14 mouse cellular contexts compared by ENCODE assay signal in the genomic region with DNA sequence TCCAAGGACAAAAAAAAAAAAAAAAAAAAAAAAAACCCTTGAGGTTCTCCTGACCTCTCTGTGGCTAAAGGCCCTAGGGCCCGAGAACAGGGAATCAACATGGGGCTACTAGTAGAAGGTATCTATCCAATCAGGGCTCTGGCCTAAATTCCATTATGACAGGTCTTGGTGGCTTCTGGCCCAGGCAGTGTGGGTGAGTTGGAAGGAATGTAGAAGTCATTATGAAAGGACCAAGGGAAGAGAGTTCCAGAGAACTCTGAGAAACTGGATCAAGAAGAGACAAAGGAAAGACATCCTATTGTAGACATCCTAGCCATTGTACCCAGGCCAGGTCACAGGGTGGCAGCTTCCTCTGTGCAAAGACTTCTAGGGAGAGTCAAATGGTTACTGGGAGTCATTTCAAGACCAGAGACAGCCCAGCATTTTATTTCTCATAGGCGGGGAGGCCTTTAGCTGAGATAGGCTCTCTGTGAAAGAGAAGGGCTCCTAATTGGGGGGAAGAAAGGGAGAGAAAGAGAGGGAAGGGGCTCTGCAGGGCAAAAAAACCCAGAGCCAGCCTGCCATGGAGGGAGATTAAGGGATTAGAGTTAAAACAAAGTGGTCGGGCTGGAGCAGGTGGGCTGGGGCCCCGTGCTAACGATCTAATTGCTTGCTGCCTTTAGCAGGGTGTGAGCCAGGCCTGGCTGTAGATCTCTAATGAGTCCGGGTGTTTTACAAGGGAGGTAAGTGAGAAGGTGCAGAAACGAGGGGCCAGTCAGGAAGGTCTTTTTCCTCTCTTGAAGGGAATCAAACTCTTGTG. TPM values are rescaled to one million over a fixed set of nuclear protein-coding genes. Genes with fewer than 3 reads are reported as not detected.
DNase-seq lines count a peak whose midpoint lies in the region; ATAC-seq and TF ChIP-seq lines count a peak whose summit lies in the region.
"Had no signal": no experiment of that assay in that cellular context is flagged by ENCODE, and none has a peak within 500 bp of the region (broad histone marks: within the 10 kb centered on the region; RNA-seq: fewer than 3 reads in every experiment).

No protein-coding gene starts in this region.

- H3K27ac ChIP-seq in limb, embryonic 11.5 days (replicated peaks; ENCODE audit: low read depth, low read length): no peak overlapping the region
- no peak overlapping the region for H3K27ac ChIP-seq in limb, embryonic 10.5 days
- H3K27ac ChIP-seq in cortical plate, adult 2 months (ENCODE audit: insufficient read depth, low read length): 0 out of 2 replicates have a peak overlapping the region, but pooled peaks have one; percentile 41
- H3K27ac ChIP-seq in hindbrain, embryonic 14.5 days: peak overlapping the region; percentile 93
- peak overlapping the region; percentile 98 for H3K27ac ChIP-seq in neural tube, embryonic 15.5 days (replicated peaks)
- H3K27ac ChIP-seq: liver, embryonic 15.5 days had no signal

- H3K9me3 ChIP-seq in limb, embryonic 11.5 days (ENCODE audit: control insufficient read depth, low read length): no peaks in the 10 kb centered on the region
- no peaks in the 10 kb centered on the region for H3K9me3 ChIP-seq in limb, embryonic 10.5 days (replicated peaks)
- no peaks in the 10 kb centered on the region for H3K9me3 ChIP-seq in hindbrain, embryonic 14.5 days (ENCODE audit: control insufficient read depth, low read length)
- no peaks in the 10 kb centered on the region for H3K9me3 ChIP-seq in neural tube, embryonic 15.5 days (replicated peaks)
- H3K9me3 ChIP-seq: embryonic facial prominence, embryonic 10.5 days; liver, embryonic 15.5 days had no signal

- H3K4me3 ChIP-seq in limb, embryonic 11.5 days (ENCODE audit: low read depth, low read length): no peak overlapping the region
- H3K4me3 ChIP-seq in limb, embryonic 10.5 days: no peak overlapping the region
- H3K4me3 ChIP-seq in cortical plate, adult 2 months (ENCODE audit: insufficient read depth, low read length): no peak overlapping the region
- no peak overlapping the region for H3K4me3 ChIP-seq in hindbrain, embryonic 14.5 days (replicated peaks; ENCODE audit: low read length)
- H3K4me3 ChIP-seq in neural tube, embryonic 15.5 days (replicated peaks): no peak overlapping the region
- H3K4me3 ChIP-seq: embryonic facial prominence, embryonic 10.5 days; liver, embryonic 15.5 days had no signal

- peaks cover 37% of the 10 kb centered on the region for H3K27me3 ChIP-seq in limb, embryonic 11.5 days (ENCODE audit: control insufficient read depth, insufficient read depth, low read length)
- peaks cover 99% of the 10 kb centered on the region for H3K27me3 ChIP-seq in limb, embryonic 10.5 days (ENCODE audit: low read depth, poor library complexity, severe bottlenecking)
- H3K27me3 ChIP-seq in hindbrain, embryonic 14.5 days (ENCODE audit: control insufficient read depth, insufficient read depth, low read length): no peaks in the 10 kb centered on the region
- no peaks in the 10 kb centered on the region for H3K27me3 ChIP-seq in neural tube, embryonic 15.5 days (replicated peaks)

- no peak for ATAC-seq in limb, embryonic 11.5 days (ENCODE audit: insufficient number of reproducible peaks, low FRiP score, low TSS enrichment, low read depth)
- ATAC-seq in hindbrain, embryonic 14.5 days (ENCODE audit: low FRiP score): no peak
- ATAC-seq in neural tube, embryonic 15.5 days (ENCODE audit: low FRiP score): no peak

- TF ChIP-seq CTCF in cortical plate, adult 2 months (IDR thresholded peaks at IDR 0.05; ENCODE audit: extremely low read depth, insufficient read depth, low read length): no peak

- no peak overlapping the region for H3K9ac ChIP-seq in limb, embryonic 11.5 days (ENCODE audit: low read length)
- H3K9ac ChIP-seq in hindbrain, embryonic 14.5 days: no peak overlapping the region
- no peak overlapping the region for H3K9ac ChIP-seq in neural tube, embryonic 15.5 days (replicated peaks)
- H3K9ac ChIP-seq: liver, embryonic 15.5 days had no signal

- H3K4me2 ChIP-seq in limb, embryonic 11.5 days (ENCODE audit: low read depth, severe bottlenecking): no peak overlapping the region
- H3K4me2 ChIP-seq in hindbrain, embryonic 14.5 days (replicated peaks): no peak overlapping the region
- no peak overlapping the region for H3K4me2 ChIP-seq in neural tube, embryonic 15.5 days
- H3K4me2 ChIP-seq: liver, embryonic 15.5 days had no signal

- DNase-seq in limb, embryonic 11.5 days (ENCODE audit: low spot score): peak; percentile 49
- no peak for DNase-seq in limb, embryonic 10.5 days (ENCODE audit: low spot score)
- no peak for DNase-seq in hindbrain, embryonic 14.5 days (ENCODE audit: low spot score)
- DNase-seq in lung, adult 18-20 months: no peak
- DNase-seq in urinary bladder, postnatal 10 days (ENCODE audit: low spot score): no peak
- no peak for DNase-seq in urinary bladder, adult 2 months (ENCODE audit: low spot score)
- DNase-seq: heart, adult 11 months; kidney, postnatal 10 days; thymus, adult 18-20 months had no signal

- WGBS in limb, embryonic 11.5 days: 14% methylated on average over 7 of the region's 7 CpGs
- 18% methylated on average over 7 of the region's 7 CpGs for WGBS in limb, embryonic 10.5 days
- 23% methylated on average over 7 of the region's 7 CpGs for WGBS in hindbrain, embryonic 14.5 days
- 17% methylated on average over 7 of the region's 7 CpGs for WGBS in neural tube, embryonic 15.5 days

- peaks cover 15% of the 10 kb centered on the region; the same call in 1 of the 2 replicates for H3K4me1 ChIP-seq in limb, embryonic 11.5 days (ENCODE audit: control insufficient read depth, insufficient read depth, low read length)
- H3K4me1 ChIP-seq in limb, embryonic 10.5 days: peaks cover 64% of the 10 kb centered on the region
- H3K4me1 ChIP-seq in cortical plate, adult 2 months (ENCODE audit: control insufficient read depth, insufficient read depth, low read length): peaks cover 11% of the 10 kb centered on the region
- H3K4me1 ChIP-seq in hindbrain, embryonic 14.5 days (replicated peaks; ENCODE audit: control insufficient read depth, insufficient read depth, low read length): peaks cover 64% of the 10 kb centered on the region
- H3K4me1 ChIP-seq in neural tube, embryonic 15.5 days: peaks cover 77% of the 10 kb centered on the region
- H3K4me1 ChIP-seq: liver, embryonic 15.5 days had no signal

- no peaks in the 10 kb centered on the region for H3K36me3 ChIP-seq in limb, embryonic 11.5 days (ENCODE audit: control insufficient read depth, insufficient read depth, low read length)
- no peaks in the 10 kb centered on the region for H3K36me3 ChIP-seq in limb, embryonic 10.5 days
- H3K36me3 ChIP-seq in hindbrain, embryonic 14.5 days (replicated peaks; ENCODE audit: control insufficient read depth, insufficient read depth): peaks cover 26% of the 10 kb centered on the region
- H3K36me3 ChIP-seq in neural tube, embryonic 15.5 days: peaks cover 17% of the 10 kb centered on the region
- H3K36me3 ChIP-seq: embryonic facial prominence, embryonic 10.5 days; liver, embryonic 15.5 days had no signal

- TF ChIP-seq POLR2A in cortical plate, adult 2 months (IDR thresholded peaks at IDR 0.05; ENCODE audit: extremely low read depth, insufficient read depth, low read length): no peak

RNA-seq across cellular contexts. Expression of a gene that starts 21.5 kb away (rescaled TPM):
- polyA plus RNA-seq in limb, embryonic 11.5 days (2014; fragmentation: Nextera tagmentation; extraction: Ambion mirVana): 0.11 and 0.60 TPM in 2 replicates
- polyA plus RNA-seq in limb, embryonic 10.5 days (2016; fragmentation: Nextera tagmentation; extraction: Ambion mirVana): 0.18 and 0.34 TPM in 2 replicates
- not detected in 2 replicates for polyA plus RNA-seq in cortical plate, adult 2 months (2012; rRNA removed)
- polyA plus RNA-seq in hindbrain, embryonic 14.5 days (2014; fragmentation: Nextera tagmentation; extraction: Ambion mirVana): 0.48 and 0.76 TPM in 2 replicates
- polyA plus RNA-seq in neural tube, embryonic 15.5 days (2015; fragmentation: Nextera tagmentation; extraction: Ambion mirVana): 0.78 and 0.83 TPM in 2 replicates
- 3.9 and 4.8 TPM in 2 replicates for polyA plus RNA-seq in urinary bladder, adult 2 months (2012; rRNA removed)

RNA-seq across cellular contexts. Expression of a gene that starts 54.0 kb away (rescaled TPM):
- polyA plus RNA-seq in limb, embryonic 11.5 days (2014; fragmentation: Nextera tagmentation; extraction: Ambion mirVana): 0.37 and 0.59 TPM in 2 replicates
- 0.26 TPM in 1 of 2 replicates, not detected in the other for polyA plus RNA-seq in limb, embryonic 10.5 days (2016; fragmentation: Nextera tagmentation; extraction: Ambion mirVana)
- polyA plus RNA-seq in cortical plate, adult 2 months (2012; rRNA removed): 0.08 TPM in 1 of 2 replicates, not detected in the other
- 0.37 TPM in 1 of 2 replicates, not detected in the other for polyA plus RNA-seq in hindbrain, embryonic 14.5 days (2014; fragmentation: Nextera tagmentation; extraction: Ambion mirVana)
- 0.26 TPM in 1 of 2 replicates, not detected in the other for polyA plus RNA-seq in neural tube, embryonic 15.5 days (2015; fragmentation: Nextera tagmentation; extraction: Ambion mirVana)
- 0.15 and 0.34 TPM in 2 replicates for polyA plus RNA-seq in urinary bladder, adult 2 months (2012; rRNA removed)
- polyA plus RNA-seq: embryonic facial prominence, embryonic 10.5 days; spleen, adult 2 months had no signal

Comparison
In these comparisons a context has a peak if more than half of its experiments do, and no peak if none do; other contexts are left out.
1. H3K27ac ChIP-seq: peak in cortical plate, adult 2 months (single experiment), hindbrain, embryonic 14.5 days (single experiment) and neural tube, embryonic 15.5 days (single experiment); none in limb, embryonic 11.5 days (single experiment) and limb, embryonic 10.5 days (single experiment).